Mouse (Mus musculus): ENCODE results near the gene Uqcr11. TPM values are rescaled to one million over a fixed set of nuclear protein-coding genes. Genes with fewer than 3 reads are reported as not detected.
A peak's percentile ranks its signal among the peaks of the same experiment; 100 is the strongest.

Uqcr11 gene
- polyA plus RNA-seq, 1 experiment from 2014 or later: 436 TPM

DNA sequence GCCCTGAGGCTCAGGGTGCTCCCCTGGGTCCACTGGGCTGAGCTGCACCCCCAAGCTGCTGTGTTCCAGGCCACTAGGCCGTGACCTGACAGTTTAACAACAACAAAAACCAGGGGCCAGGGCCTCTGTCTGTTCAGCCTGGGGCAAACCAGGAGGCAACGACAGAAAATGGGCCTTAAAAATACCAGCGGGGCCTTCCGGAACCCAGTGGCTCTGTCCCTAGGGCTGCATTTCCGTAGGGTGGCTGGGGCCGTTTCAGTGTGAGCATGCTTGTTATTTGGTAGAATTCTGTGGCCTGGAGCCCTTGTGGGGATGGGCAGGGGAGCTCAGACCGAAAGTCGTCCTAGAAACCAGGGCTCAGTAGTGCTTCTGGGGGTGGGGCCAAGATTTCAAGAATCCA lies 23.2 kb upstream of the Uqcr11 start:
- Histone ChIP-seq H3K27me3 (replicated peaks) (no peaks in the 10 kb centered on the region), H3K9ac (no peak overlapping the region), H3K36me3 (peaks cover 61% of the 10 kb centered on the region), H3K4me3 (no peak overlapping the region), H3K9me3 (peaks cover 8% of the 10 kb centered on the region; the same call in 1 of the 2 replicates), H3K4me1 (peaks cover 29% of the 10 kb centered on the region), H3K27ac (no peak overlapping the region), H3K4me2 (replicated peaks) (no peak overlapping the region)
- 88% methylated on average over 8 of the region's 8 CpGs for WGBS
- ATAC-seq (ENCODE audit: low FRiP score, low read depth): no peak

DNA sequence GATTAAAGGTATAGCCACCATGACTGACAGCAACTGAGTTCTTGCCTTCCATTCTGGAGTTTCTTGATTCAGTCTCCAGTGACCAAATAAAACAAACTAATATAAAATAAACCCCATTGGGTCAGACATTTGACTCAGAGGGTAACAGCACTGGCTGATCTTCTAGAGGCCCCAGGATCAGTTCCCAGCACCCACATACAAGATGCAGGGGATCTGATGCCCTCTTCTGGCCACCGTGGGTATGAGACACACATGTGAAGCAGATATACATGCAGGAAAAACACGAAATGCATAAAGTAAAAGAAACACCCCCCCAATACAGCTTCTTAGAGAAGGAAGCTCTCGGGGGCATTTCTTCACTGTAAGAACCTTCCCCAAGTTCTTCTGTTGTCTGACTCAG lies 18.4 kb upstream of the Uqcr11 start:
- no peak for ATAC-seq (ENCODE audit: low FRiP score, low read depth)
- Histone ChIP-seq H3K4me2 (replicated peaks) (no peak overlapping the region), H3K9ac (no peak overlapping the region), H3K36me3 (peaks cover 84% of the 10 kb centered on the region), H3K4me1 (peaks cover 19% of the 10 kb centered on the region), H3K4me3 (no peak overlapping the region), H3K27ac (no peak overlapping the region), H3K9me3 (peaks cover 8% of the 10 kb centered on the region; the same call in 1 of the 2 replicates), H3K27me3 (replicated peaks) (no peaks in the 10 kb centered on the region)
- 93% methylated on average over 3 of the region's 3 CpGs for WGBS

DNA sequence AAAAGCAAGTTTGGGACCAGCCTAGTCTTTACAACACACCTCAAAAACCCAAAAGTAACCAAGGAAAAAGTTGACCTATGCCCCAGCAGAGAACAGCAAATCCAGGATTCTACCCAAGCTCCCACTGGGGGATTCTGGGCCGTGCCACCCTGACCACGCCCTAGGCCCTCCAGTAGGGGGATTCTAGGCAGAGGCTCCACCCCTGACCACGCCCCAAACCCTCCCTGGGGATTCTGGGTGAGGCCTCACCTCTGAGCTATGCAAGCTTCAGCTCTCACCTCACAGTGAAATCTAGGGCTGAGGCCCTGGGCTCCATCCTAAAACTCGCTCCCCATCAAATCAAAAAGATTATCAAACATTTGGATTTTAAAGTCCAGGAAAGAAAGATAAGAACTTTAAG lies 16.9 kb upstream of the Uqcr11 start:
- Histone ChIP-seq H3K27me3 (replicated peaks) (no peaks in the 10 kb centered on the region), H3K9ac (no peak overlapping the region), H3K36me3 (peaks cover 84% of the 10 kb centered on the region), H3K4me2 (replicated peaks) (no peak overlapping the region), H3K4me3 (no peak overlapping the region), H3K9me3 (peaks cover 8% of the 10 kb centered on the region; the same call in 1 of the 2 replicates), H3K27ac (no peak overlapping the region), H3K4me1 (peaks cover 28% of the 10 kb centered on the region)
- 62% methylated on average over 4 of the region's 4 CpGs for WGBS
- no peak for ATAC-seq (ENCODE audit: low FRiP score, low read depth)

DNA sequence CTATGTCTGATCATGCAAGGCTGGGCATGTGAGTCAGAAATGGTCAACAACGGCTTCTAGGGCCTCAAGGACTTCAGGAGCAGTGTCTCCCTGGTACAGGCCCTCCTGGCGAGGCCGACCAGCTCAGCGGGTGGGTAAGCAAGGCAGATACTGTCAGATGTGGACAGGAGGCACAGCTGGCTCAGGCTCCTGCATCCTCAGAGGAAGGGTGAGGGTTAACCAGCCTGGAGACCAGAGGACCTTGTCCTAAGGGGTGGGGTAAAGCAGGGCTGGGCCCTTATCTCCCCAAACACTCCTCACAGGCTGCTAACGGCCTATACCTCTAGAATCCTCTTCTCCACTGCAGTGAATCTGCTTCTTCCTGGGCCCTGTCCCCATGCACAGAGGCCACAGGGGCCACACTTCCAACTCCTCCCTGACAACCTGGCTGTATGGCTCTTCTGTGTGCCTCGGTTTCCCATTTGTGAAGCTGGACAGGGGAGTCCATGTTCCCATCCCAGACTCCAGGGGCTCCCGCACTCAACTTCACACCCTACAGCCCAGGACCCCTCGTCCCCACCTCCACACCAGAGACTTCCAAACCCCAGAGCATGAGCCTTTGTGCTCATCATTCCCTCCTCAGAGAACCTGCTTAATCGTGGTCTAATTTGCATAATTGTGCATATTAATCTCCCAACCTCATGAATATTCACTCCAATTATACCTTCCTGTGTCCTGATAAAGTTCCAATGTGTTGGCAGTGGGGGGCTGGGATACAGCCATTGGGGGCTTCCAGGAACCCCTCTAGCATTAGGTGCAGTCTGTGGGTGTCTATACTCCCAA lies 15.2 kb upstream of the Uqcr11 start:
- WGBS: 88% methylated on average over 9 of the region's 9 CpGs
- no peak overlapping the region for H3K4me3 ChIP-seq
- H3K36me3 ChIP-seq: peaks cover 84% of the 10 kb centered on the region
- peaks cover 30% of the 10 kb centered on the region for H3K4me1 ChIP-seq
- H3K9ac ChIP-seq: no peak overlapping the region
- H3K4me2 ChIP-seq (replicated peaks): no peak overlapping the region
- H3K9me3 ChIP-seq: peaks cover 8% of the 10 kb centered on the region; the same call in 1 of the 2 replicates
- ATAC-seq (ENCODE audit: low FRiP score, low read depth): no peak
- H3K27ac ChIP-seq: no peak overlapping the region
- no peaks in the 10 kb centered on the region for H3K27me3 ChIP-seq (replicated peaks)

DNA sequence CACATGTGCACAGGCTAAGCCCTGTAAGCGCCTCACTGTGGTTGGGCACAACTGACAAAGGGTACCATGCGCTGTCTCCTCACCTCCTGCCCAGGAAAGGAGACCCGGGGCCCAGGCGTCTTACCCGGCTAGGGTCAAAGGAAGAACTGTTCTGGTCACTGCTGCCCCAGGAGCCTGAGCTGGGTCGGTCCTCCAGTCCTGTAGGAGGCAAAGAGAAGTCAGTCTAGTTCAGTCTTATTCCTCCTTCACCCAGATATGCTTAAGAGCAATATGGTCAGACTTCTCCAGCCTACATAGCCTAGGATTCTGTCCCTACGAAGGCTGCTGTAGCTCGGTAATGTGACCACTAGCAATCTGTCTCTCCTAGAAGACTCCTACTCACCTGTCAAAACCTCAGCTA lies 14.6 kb upstream of the Uqcr11 start:
- Histone ChIP-seq H3K27me3 (replicated peaks) (no peaks in the 10 kb centered on the region), H3K4me3 (no peak overlapping the region), H3K4me2 (replicated peaks) (no peak overlapping the region), H3K27ac (no peak overlapping the region), H3K9ac (no peak overlapping the region), H3K9me3 (peaks cover 8% of the 10 kb centered on the region; the same call in 1 of the 2 replicates), H3K4me1 (peaks cover 30% of the 10 kb centered on the region), H3K36me3 (peaks cover 84% of the 10 kb centered on the region)
- no peak for ATAC-seq (ENCODE audit: low FRiP score, low read depth)
- 94% methylated on average over 8 of the region's 8 CpGs for WGBS

DNA sequence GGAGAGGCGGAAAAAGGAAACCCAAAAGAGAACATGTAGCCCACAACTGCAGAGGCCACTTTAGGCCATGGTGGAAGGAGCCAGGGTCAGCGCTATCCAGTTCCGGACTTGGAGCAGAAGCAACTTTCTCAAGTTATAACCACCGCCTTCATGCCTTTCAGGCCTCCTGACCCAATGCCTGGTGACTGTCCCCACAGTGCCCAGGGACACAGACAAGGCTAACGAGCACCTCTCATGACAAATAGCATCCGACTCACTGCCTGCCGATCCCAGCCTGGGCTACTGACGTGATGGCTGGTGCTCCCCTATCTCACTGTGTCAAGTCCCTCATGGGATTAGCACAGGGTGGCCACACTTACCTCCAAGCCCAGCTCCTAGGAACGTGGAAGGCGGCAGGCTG lies 14.1 kb upstream of the Uqcr11 start:
- H3K27ac ChIP-seq: no peak overlapping the region
- H3K27me3 ChIP-seq (replicated peaks): no peaks in the 10 kb centered on the region
- no peak overlapping the region for H3K4me3 ChIP-seq
- peaks cover 8% of the 10 kb centered on the region; the same call in 1 of the 2 replicates for H3K9me3 ChIP-seq
- H3K4me2 ChIP-seq (replicated peaks): no peak overlapping the region
- H3K4me1 ChIP-seq: peaks cover 30% of the 10 kb centered on the region
- peaks cover 84% of the 10 kb centered on the region for H3K36me3 ChIP-seq
- no peak overlapping the region for H3K9ac ChIP-seq
- no peak for ATAC-seq (ENCODE audit: low FRiP score, low read depth)
- WGBS: 95% methylated on average over 10 of the region's 10 CpGs

DNA sequence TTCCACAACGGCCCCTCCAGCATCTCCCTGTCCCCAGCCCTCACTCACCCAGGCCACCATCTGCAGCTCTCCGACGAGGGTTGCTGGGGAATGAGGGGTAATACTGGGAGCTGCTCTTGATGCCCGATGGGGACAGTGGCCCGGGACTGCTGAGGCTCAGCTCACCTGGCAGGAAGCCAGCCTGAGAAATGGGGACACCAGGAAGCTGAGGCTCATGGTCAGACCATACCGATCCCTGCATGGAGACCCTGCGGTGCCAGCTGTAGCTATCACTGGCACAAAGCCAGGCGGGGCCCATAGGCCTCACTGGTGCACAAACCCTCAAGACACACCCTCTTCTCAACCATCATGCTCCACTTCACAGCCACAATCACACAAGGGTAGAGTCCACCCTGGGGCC lies 12.8 kb upstream of the Uqcr11 start:
- no peak overlapping the region for H3K4me3 ChIP-seq
- peaks cover 84% of the 10 kb centered on the region for H3K36me3 ChIP-seq
- no peak overlapping the region for H3K4me2 ChIP-seq (replicated peaks)
- H3K9ac ChIP-seq: no peak overlapping the region
- no peaks in the 10 kb centered on the region for H3K27me3 ChIP-seq (replicated peaks)
- 76% methylated on average over 8 of the region's 8 CpGs for WGBS
- no peak overlapping the region for H3K27ac ChIP-seq
- H3K4me1 ChIP-seq: peaks cover 30% of the 10 kb centered on the region
- H3K9me3 ChIP-seq: no peaks in the 10 kb centered on the region
- 0 out of 2 replicates have a peak, but pooled peaks have one; percentile 7 for ATAC-seq (ENCODE audit: low FRiP score, low read depth)

DNA sequence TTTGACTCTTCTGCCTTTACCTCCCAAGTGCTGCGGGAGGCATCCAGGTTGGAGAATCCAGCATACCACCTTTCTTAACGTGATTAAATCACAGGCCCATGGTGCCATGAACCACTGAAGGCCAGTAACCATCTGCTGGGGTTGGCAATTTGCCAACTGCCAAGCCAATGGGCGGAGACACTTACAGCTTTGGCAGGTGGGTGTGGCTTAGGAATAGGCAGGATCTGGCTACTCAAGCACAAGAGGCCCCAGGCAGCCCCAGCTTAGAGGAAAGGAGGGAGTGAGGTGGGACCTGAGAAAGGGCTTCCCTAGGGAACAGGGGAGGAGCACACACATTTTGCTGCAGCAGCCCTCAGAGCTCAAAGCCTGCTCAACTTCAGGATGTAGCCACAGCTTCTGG lies 11.7 kb upstream of the Uqcr11 start:
- 58% methylated on average over 3 of the region's 3 CpGs for WGBS
- peak; percentile 34; the same call in 1 of the 2 replicates for ATAC-seq (ENCODE audit: low FRiP score, low read depth)
- H3K4me1 ChIP-seq: peaks cover 23% of the 10 kb centered on the region
- no peak overlapping the region for H3K4me3 ChIP-seq
- no peak overlapping the region for H3K4me2 ChIP-seq (replicated peaks)
- no peaks in the 10 kb centered on the region for H3K27me3 ChIP-seq (replicated peaks)
- no peak overlapping the region for H3K9ac ChIP-seq
- H3K9me3 ChIP-seq: no peaks in the 10 kb centered on the region
- H3K36me3 ChIP-seq: peaks cover 90% of the 10 kb centered on the region
- H3K27ac ChIP-seq: 0 out of 2 replicates have a peak overlapping the region, but pooled peaks have one; percentile 12

DNA sequence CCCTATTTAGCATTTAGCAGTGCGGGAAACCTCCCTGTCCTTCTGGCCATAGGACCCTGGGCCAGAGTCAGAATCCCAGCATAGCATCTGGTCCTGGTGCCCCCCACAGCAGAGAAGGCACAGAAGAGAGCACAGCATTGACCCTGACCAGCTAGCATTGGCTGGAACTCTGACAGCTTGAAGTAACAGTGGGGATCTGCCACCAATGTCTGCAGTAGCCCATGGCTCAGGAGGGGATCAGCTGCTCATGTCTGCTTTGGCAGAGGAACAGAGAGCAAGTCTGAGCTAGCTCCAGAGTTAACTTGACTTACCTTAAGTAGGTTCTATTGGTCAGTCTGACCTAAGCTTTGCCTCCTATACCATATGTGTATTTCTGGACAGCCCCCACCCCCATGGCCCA lies 11.2 kb upstream of the Uqcr11 start:
- 89% methylated on average over 1 of the region's 1 CpGs for WGBS
- H3K4me3 ChIP-seq: no peak overlapping the region
- H3K27ac ChIP-seq: 0 out of 2 replicates have a peak overlapping the region, but pooled peaks have one; percentile 12
- peaks cover 22% of the 10 kb centered on the region for H3K4me1 ChIP-seq
- ATAC-seq (ENCODE audit: low FRiP score, low read depth): no peak
- no peaks in the 10 kb centered on the region for H3K27me3 ChIP-seq (replicated peaks)
- H3K4me2 ChIP-seq (replicated peaks): no peak overlapping the region
- H3K9me3 ChIP-seq: no peaks in the 10 kb centered on the region
- H3K36me3 ChIP-seq: peaks cover 94% of the 10 kb centered on the region
- H3K9ac ChIP-seq: no peak overlapping the region

DNA sequence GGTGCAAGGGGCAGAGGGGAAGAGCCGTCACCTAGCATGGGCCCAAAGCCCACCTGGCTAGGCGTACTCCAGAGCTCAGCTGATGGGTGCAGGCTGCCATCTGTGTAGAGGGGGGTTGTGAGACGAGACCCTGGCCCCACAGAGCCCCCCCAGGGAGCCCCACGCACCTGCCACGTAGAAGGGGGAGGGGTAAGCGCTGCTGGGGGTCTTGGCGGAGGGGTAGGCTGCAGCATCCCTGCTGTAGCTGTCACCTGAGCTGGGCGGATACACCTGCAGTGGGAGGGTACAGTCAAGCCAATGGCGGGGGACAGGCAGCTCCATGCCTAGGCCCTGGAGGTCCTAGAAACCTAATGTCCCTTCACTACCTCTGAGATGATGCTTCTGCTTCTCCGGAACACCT lies 10.7 kb upstream of the Uqcr11 start:
- Histone ChIP-seq H3K9ac (no peak overlapping the region), H3K4me2 (replicated peaks) (no peak overlapping the region), H3K27ac (0 out of 2 replicates have a peak overlapping the region, but pooled peaks have one; percentile 12), H3K4me1 (peaks cover 22% of the 10 kb centered on the region), H3K9me3 (no peaks in the 10 kb centered on the region), H3K4me3 (no peak overlapping the region), H3K36me3 (peaks cover 99% of the 10 kb centered on the region), H3K27me3 (replicated peaks) (no peaks in the 10 kb centered on the region)
- 91% methylated on average over 10 of the region's 10 CpGs for WGBS
- ATAC-seq (ENCODE audit: low FRiP score, low read depth): no peak

DNA sequence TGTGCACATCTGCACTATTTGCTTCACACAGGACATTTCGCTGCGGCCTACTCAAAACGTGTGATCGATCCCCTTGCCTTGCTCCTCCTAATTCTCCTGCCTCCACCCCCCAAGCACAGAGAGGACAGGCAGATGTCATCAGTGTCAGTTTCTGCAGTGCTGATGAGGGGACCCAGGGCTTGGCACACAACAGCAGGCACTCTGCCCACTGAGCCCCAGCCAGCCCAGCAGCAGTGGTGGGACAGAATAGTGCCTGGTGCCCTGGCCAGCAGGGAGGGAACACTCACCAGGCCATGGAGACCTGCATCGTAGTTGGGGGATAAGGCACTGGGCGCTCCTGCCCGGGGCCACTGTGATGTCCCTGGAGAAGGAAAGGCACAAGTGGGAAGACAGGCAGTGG lies 8.9 kb upstream of the Uqcr11 start:
- 92% methylated on average over 7 of the region's 7 CpGs for WGBS
- Histone ChIP-seq H3K27ac (no peak overlapping the region), H3K4me2 (replicated peaks) (no peak overlapping the region), H3K4me3 (no peak overlapping the region), H3K9me3 (no peaks in the 10 kb centered on the region), H3K36me3 (peaks cover 100% of the 10 kb centered on the region), H3K27me3 (replicated peaks) (no peaks in the 10 kb centered on the region), H3K4me1 (peaks cover 22% of the 10 kb centered on the region), H3K9ac (no peak overlapping the region)
- ATAC-seq (ENCODE audit: low FRiP score, low read depth): no peak

DNA sequence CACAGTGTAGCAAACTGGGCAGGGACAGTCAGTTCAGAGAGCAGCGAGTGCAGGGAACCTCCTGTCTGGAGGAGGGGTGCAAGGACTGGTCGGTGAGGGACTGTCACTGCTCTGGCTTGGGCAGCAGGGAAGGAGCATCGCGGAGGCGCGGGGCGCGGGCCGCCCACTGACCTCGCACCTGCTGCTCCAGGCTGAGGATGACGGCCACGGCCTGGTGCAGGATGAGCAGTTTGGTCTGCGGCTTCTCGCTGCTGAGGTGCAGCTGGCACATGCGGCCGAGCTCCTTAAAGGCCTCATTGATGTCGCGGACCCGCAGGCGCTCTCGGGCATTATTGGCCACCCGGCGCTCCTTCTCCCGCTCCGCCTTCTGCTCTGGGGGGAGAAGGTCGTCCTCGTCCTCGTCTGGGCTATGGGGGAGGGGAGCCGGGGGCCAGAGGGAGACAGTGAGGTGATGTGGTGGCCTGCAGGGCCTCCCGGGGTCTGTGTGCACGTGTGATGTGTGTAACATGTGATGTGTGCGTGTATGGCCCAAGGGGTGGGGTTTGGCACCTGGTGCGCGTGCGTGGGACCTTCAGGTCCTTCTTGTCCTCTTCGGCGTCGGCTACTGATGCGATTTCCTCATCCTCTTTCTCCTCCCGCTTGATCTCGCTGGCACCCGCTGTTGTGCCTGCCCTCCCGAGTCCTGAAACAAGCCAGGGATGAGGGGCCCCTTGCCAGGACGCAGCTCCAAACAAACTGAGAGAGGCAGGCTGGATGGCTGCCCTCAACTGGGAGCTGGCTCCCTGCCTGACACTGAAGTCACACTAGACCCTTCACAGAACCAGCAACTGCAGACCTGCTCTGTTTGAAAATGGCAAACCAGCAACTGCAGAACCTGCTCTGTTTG lies 6.3 kb upstream of the Uqcr11 start:
- Histone ChIP-seq H3K9ac (no peak overlapping the region), H3K9me3 (no peaks in the 10 kb centered on the region)
- ATAC-seq (ENCODE audit: low FRiP score, low read depth): peak; percentile 30; the same call in 1 of the 2 replicates

More for the DNA sequence above, 6.3 kb upstream of the Uqcr11 start:
- Histone ChIP-seq H3K4me3 (no peak overlapping the region), H3K4me2 (replicated peaks) (no peak overlapping the region), H3K36me3 (peaks cover 83% of the 10 kb centered on the region), H3K4me1 (peaks cover under 1% of the 10 kb centered on the region; the same call in 1 of the 2 replicates), H3K27me3 (replicated peaks) (no peaks in the 10 kb centered on the region), H3K27ac (no peak overlapping the region)
- 85% methylated on average over 44 of the region's 44 CpGs for WGBS
